Mouse (Mus musculus) adrenal gland, postnatal 4 days (tissue): ENCODE data around the gene Tnfsf9. TPM values are rescaled to one million over a fixed set of nuclear protein-coding genes. Genes with fewer than 3 reads are reported as not detected.
"Not testable (repeated sequence)": the region's sequence is repeated elsewhere in the genome, so short reads cannot be mapped to it uniquely, and the experiment has no call there.

Source experiments
- DNase-seq, 2 experiments: peaks; one replicate each; pipeline ENCODE4 v3.0.0; 2021 to 2022; ENCODE audit warnings: low spot score in 2 of 2, mixed read lengths in 2 of 2
- total RNA-seq, 2 experiments: library from RNA; stranded (reverse); gene quantifications; 2 replicates each; pipeline ENCODE4 v1.2.3; 2021

Gene Tnfsf9
- total RNA-seq, 2 experiments from 2014 or later: 0.40 to 0.45 TPM

DNA sequence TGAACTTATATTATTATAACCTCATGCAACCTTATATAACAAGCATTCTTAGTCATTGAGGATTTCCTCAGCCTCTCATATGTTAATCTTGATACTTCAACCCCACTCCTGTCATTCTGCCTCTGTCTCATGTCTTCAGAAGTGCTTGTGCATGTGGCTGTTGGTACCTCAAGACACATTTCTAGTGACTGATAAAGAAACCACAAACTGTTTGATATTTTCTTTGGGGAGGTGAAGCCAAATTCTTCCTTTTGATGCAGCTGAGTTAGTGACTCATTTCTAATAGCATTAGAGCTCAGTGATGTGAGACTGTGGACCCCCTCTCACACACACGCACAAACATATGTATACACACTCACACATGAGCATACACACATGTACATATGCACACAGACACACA lies 26.7 kb downstream of the Tnfsf9 start:
- no peak for DNase-seq

DNA sequence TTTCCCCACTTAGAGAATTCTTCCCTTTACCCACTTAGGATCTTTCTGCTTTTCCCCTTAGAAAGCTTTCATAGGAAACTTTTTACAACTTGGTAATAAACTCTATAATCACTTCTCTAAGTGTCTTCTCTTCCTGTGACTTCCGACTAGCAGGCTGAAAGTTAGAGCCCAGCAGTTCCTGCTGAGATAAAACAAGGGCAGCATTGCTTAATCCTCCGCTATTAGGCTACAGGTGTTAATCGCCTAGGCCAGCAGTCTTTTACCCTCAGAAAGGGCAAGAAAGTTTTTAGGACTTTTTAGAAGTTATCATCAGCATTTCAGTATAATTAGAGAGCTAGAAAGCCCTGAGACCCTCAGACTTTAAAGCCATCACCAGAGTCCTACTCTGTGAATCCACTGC lies 28.9 kb downstream of the Tnfsf9 start:
- DNase-seq: not testable (repeated sequence)

DNA sequence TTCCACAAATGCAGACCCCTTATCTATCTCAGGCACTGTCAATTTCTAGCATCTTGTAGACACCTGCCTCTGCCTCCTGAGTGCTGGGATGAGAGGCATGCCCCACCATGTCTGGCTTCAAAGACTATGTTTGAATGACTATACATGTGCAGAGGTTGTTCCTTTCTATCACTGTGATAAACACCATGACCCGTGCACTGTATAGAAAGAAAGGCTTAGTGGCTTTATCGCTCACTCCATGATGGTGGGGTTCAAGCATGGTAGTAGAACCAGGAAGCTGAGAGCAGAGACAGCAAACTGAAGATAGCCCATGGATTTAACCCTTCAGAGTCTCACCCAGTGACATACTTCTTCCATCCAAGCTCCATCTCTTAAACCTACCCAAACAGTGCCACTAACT lies 29.6 kb downstream of the Tnfsf9 start:
- DNase-seq: no peak

DNA sequence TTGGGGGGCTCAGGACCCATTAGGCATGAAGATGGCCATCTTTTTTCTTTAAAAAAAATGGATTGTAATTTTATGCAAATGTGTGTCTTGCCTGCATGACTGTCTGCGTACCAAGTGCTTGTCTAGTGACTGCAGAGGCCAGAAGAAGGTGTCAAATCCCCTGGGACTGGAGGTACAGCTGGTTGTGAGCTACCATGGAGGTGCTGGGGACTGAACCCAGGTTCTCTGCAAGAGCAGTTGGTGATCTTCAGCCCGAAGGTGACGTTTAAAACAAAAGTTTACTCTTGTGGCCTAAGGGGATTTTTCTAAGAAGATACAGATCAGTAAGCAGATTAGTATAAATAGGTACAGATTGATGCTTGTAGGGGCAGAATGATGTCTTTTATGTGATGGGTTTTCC lies 30.5 kb downstream of the Tnfsf9 start:
- DNase-seq: no peak

DNA sequence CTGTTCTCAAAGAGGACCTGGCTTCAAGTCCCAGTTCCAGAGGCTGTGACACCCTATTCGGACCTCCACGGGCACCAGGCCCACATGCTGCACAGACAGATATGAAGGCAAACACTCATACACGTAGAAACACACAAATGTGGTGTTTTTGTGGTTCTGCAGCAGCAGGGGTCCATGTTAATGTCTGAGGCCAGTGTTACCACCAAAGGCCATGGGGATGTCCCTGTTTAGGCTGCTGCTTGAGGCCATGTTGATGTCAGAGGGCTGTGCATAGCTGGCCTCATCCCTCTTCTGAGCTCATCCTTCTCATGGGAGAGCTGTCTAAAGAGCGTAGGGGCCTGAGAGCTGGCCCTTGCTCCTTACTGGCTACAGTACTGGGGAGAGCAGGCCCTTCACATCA lies 33.6 kb downstream of the Tnfsf9 start:
- no peak for DNase-seq

DNA sequence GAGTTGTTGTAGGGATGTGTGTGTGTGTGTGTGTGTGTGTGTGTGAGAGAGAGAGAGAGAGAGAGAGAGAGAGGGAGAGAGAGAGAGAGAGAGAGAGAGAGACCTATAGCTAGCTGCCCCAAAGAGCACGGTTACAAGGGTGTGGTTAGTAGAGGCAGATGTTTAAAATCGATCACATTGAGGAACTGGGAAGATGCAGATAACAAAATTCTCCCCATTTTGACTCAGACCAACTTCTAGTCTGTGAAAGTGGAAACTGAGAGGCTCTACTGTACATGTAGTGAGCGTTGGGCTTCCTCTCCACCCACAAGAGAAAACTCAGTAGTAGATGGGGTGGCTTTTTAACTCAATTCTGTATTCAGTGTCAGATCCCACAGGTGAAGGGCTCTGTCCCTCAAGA lies 34.6 kb downstream of the Tnfsf9 start:
- DNase-seq: no peak

DNA sequence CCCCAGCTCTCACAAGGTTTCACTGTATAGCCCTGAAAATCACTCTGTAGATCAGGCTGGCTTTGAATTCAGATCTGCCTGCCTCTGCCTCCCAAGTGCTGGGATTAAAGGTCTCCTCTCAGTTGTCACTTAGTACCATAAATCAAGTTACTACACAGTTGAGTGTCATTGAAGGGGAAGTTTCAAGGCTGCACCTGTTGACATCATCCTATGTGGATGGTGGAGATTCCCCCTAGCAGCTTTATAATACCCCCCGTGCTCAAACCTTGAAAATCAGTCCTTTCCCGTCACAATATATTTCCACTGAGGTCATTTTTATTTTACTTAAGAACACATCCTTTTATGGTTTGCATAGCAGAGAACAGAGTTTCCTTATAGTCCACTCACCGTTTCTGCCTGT lies 38.6 kb downstream of the Tnfsf9 start:
- DNase-seq: no peak

DNA sequence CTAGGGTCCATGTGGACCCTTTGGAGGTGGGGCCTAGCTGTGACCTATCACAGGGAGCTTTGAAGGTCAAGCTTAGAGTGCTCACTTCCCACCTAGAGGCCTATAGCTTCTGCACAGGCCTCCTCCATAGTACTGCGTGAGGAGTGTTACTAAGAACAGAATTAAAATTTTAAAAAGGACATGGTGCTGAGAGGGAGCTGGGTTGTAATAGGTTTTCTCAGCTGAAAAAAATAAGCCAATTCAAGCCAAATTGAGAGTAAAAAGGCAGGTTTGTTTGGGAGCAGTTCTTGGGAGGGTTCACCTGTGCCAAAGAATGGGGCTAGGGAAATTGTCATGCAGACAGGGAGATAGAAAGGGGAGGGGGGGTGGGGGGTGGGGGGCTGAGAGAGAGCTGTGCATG lies 40.0 kb downstream of the Tnfsf9 start:
- no peak for DNase-seq

DNA sequence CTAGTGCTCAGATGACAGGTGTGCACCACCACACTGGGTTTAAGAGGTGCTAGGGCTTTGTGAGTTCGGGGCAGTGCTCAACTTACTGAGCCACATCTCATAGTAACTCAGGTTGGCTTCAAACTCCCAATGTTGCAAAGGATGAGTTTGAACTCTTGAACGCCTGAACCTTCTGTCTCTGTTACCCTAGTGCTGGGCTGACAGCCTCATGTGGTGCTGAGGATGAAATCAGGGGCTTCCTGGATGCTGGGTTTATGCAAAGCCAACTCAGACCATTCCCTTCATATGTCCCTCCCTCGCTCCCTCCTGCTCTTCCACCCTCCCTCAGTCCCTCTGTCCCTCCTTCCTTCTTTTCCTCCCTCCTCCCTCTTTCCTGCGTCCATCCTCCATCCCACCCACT lies 43.2 kb downstream of the Tnfsf9 start:
- no peak for DNase-seq

DNA sequence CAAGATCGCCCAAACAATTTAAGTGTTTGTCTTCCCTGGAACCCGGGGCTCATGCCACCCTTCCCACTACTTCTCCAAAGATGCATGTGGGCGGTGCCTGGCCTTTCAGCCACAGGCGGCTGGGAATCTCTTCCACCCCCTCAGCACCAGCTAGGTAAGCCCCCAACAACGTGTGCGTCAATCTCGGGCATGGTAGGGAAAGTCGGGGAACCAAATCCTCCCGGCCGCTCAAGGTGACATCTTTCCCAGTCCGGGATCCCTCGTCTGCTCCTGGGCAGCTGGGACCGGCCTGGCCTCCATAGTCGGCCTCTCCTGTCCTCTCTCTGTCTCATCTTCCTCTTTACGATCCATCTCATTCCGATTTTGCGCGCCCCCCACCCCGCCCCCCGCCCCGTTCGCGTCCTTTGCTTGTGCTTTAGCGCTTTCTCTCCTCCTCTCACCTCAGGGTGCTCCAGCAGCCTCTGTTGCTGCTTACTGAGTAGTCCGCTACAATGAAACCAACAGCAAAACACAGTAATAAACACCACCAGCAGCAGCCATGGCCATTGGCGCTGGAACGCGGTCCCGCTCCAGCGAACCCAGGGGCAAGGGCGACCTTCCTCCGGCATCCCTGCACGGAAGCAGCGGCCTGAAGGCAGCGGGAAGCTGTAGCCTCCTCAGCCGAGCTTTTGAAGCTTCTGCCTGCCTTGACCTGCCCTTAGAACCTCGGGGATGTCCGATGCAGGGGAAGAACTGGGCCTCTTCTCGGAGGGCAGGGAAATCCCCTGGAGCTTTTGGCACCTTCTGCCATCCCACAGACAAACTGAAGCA lies 44.1 kb downstream of the Tnfsf9 start, which contains the start of gene Cd70:
Cd70 (minus strand) TSS at position 784 of the 810 bp plus-strand sequence.
- DNase-seq: no peak

DNA sequence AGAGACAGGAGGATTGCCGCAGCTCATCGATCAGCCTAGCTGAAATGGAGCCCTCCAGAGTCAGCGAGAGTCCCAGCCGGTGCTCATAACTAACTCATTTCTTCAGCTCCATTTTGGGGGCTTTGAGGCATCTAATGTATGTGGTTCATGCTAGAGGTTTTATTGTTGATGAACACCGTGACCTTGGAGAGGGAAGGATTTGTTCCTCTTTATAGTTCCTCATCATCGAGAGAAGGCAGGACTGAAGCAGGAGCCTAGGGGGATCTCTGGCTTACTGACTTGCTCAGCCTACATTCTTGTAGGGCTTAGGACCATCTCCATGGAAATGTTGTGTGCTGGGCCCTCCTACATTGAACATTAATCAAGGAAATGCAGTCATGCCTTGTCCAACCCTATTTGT lies 47.9 kb downstream of the Tnfsf9 start:
- no peak for DNase-seq

DNA sequence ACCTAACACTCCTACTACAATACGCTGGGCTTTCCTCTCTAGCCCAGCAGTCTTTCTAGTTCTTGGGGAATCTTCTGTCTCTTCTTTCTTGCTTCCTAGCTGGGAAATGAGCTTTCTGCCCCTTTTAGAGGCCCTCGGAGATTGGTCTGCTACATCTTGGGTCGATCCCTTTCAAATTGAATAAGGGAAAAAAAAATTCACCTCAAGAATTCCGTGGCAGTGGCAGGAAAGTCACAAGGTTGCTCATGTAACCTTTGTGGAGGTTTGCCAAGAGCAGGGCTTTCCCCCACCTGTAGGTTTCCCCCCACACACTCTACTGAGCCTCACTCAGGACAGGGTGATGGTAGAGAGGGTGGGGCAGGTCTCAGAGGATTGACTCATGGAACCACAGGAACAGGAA lies 48.7 kb downstream of the Tnfsf9 start:
- no peak for DNase-seq

Other genes with a start within 250 kb of the Tnfsf9 start
- under 1 TPM in 1 of 2 experiments, not detected in 1; 0.25 TPM for gene Acsbg2, start 230.9 kb upstream of the Tnfsf9 start, total RNA-seq
- gene 1700061G19Rik, start 229.8 kb upstream of the Tnfsf9 start, total RNA-seq: 1 to 10 TPM; 1.1 to 2.7 TPM
- gene Mllt1, start 169.9 kb upstream of the Tnfsf9 start, total RNA-seq: 10 to 100 TPM; 34.4 to 38.9 TPM
- under 1 TPM; 0.17 to 0.28 TPM for gene Acer1, start 123.2 kb upstream of the Tnfsf9 start, total RNA-seq
- 10 to 100 TPM; 79.6 to 82.7 TPM for gene Clpp, start 115.0 kb upstream of the Tnfsf9 start, total RNA-seq
- gene Alkbh7, start 108.0 kb upstream of the Tnfsf9 start, total RNA-seq: 10 to 100 TPM; 63.6 to 63.7 TPM
- gene Pspn, start 105.3 kb upstream of the Tnfsf9 start, total RNA-seq: 1 to 10 TPM in 1 of 2 experiments, not detected in 1; 1.8 TPM
- 10 to 100 TPM; 55.7 to 58.6 TPM for gene Gtf2f1, start 94.0 kb upstream of the Tnfsf9 start, total RNA-seq
- gene Gm17949, start 93.9 kb upstream of the Tnfsf9 start, total RNA-seq: under 1 TPM; 0.25 to 0.45 TPM
- 100 to 1,000 TPM; 141 to 156 TPM for gene Khsrp, start 73.8 kb upstream of the Tnfsf9 start, total RNA-seq
- gene Slc25a41, start 63.7 kb upstream of the Tnfsf9 start, total RNA-seq: not detected
- 1 to 10 TPM; 2.6 to 7.3 TPM for gene Crb3, start 46.2 kb upstream of the Tnfsf9 start, total RNA-seq
- gene Slc25a23, start 45.5 kb upstream of the Tnfsf9 start, total RNA-seq: 10 to 100 TPM; 80.0 to 85.9 TPM
- gene Dennd1c, start 26.8 kb upstream of the Tnfsf9 start, total RNA-seq: 1 to 10 TPM; 1.6 to 2.6 TPM
- gene Tubb4a, start 17.5 kb upstream of the Tnfsf9 start, total RNA-seq: 10 to 100 TPM; 15.7 to 27.3 TPM
- gene Cd70, start 44.5 kb downstream of the Tnfsf9 start, total RNA-seq: not detected
- under 1 TPM in 1 of 2 experiments, not detected in 1; 0.28 TPM for gene Tnfsf14, start 88.9 kb downstream of the Tnfsf9 start, total RNA-seq
- 100 to 1,000 TPM in 1 of 2 experiments, 10 to 100 TPM in 1; 60.7 to 452 TPM for gene C3, start 122.8 kb downstream of the Tnfsf9 start, total RNA-seq
- 10 to 100 TPM; 50.3 to 52.5 TPM for gene Gpr108, start 143.1 kb downstream of the Tnfsf9 start, total RNA-seq
- gene Trip10, start 144.1 kb downstream of the Tnfsf9 start, total RNA-seq: 10 to 100 TPM; 52.1 to 58.4 TPM
- gene Vav1, start 173.8 kb downstream of the Tnfsf9 start, total RNA-seq: 1 to 10 TPM; 2.7 to 3.3 TPM